Mouse (Mus musculus): Measurements from ENCODE around the gene Vcpkmt. TPM values are rescaled to one million over a fixed set of nuclear protein-coding genes. Genes with fewer than 3 reads are reported as not detected.

Vcpkmt gene
- polyA plus RNA-seq, 1 experiment from 2014 or later = 25.6 TPM

- Histone ChIP-seq H3K27ac (replicated peaks) (0 out of 2 replicates have a peak overlapping the region, but pooled peaks have one; percentile 57), H3K9ac (no peak overlapping the region), H3K27me3 (no peaks in the 10 kb centered on the region), H3K9me3 (no peaks in the 10 kb centered on the region), H3K36me3 (no peaks in the 10 kb centered on the region), H3K4me2 (no peak overlapping the region), H3K4me3 (no peak overlapping the region), H3K4me1 (replicated peaks) (peaks cover 27% of the 10 kb centered on the region)
- no peak for ATAC-seq (ENCODE audit: low read depth)
- 74% methylated on average over 10 of the region's 10 CpGs for WGBS
Observed at GRCm38 (mm10) chr12:69536616-69537242, 46.1 kb downstream of the Vcpkmt start.

- Histone ChIP-seq H3K4me1 (replicated peaks) (peaks cover 12% of the 10 kb centered on the region), H3K27ac (replicated peaks) (no peak overlapping the region), H3K4me3 (no peak overlapping the region), H3K27me3 (no peaks in the 10 kb centered on the region), H3K9ac (no peak overlapping the region), H3K4me2 (no peak overlapping the region), H3K36me3 (no peaks in the 10 kb centered on the region), H3K9me3 (no peaks in the 10 kb centered on the region)
- WGBS = 89% methylated on average over 5 of the region's 5 CpGs
- no peak for ATAC-seq (ENCODE audit: low read depth)
Observed at GRCm38 (mm10) chr12:69533237-69533636, 49.6 kb downstream of the Vcpkmt start.

- no peak overlapping the region for H3K4me2 ChIP-seq
- no peak overlapping the region for H3K27ac ChIP-seq (replicated peaks)
- no peaks in the 10 kb centered on the region for H3K27me3 ChIP-seq
- peaks cover 5% of the 10 kb centered on the region for H3K4me1 ChIP-seq (replicated peaks)
- H3K9ac ChIP-seq = no peak overlapping the region
- 87% methylated on average over 3 of the region's 3 CpGs for WGBS
- H3K9me3 ChIP-seq = no peaks in the 10 kb centered on the region
- no peak overlapping the region for H3K4me3 ChIP-seq
- no peak for ATAC-seq (ENCODE audit: low read depth)
- no peaks in the 10 kb centered on the region for H3K36me3 ChIP-seq
Observed at GRCm38 (mm10) chr12:69532530-69532929, 50.3 kb downstream of the Vcpkmt start.

GRCm38 (mm10) chr12:69532091-69532490 is 50.7 kb downstream of the Vcpkmt start:
- Histone ChIP-seq H3K9ac (no peak overlapping the region), H3K4me3 (no peak overlapping the region), H3K36me3 (no peaks in the 10 kb centered on the region), H3K4me1 (replicated peaks) (peaks cover under 1% of the 10 kb centered on the region; the same call in 1 of the 2 replicates), H3K4me2 (no peak overlapping the region), H3K27me3 (no peaks in the 10 kb centered on the region), H3K27ac (replicated peaks) (no peak overlapping the region), H3K9me3 (no peaks in the 10 kb centered on the region)
- WGBS = 87% methylated on average over 4 of the region's 4 CpGs
- no peak for ATAC-seq (ENCODE audit: low read depth)

- WGBS = 91% methylated on average over 13 of the region's 13 CpGs
- no peaks in the 10 kb centered on the region for H3K4me1 ChIP-seq (replicated peaks)
- no peak overlapping the region for H3K27ac ChIP-seq (replicated peaks)
- H3K36me3 ChIP-seq = no peaks in the 10 kb centered on the region
- no peak overlapping the region for H3K9ac ChIP-seq
- no peaks in the 10 kb centered on the region for H3K27me3 ChIP-seq
- H3K9me3 ChIP-seq = no peaks in the 10 kb centered on the region
- no peak overlapping the region for H3K4me2 ChIP-seq
- no peak for ATAC-seq (ENCODE audit: low read depth)
- H3K4me3 ChIP-seq = no peak overlapping the region
Observed at GRCm38 (mm10) chr12:69529694-69530403, 53.0 kb downstream of the Vcpkmt start.

GRCm38 (mm10) chr12:69528275-69529032 is 54.4 kb downstream of the Vcpkmt start:
- Histone ChIP-seq H3K9me3 (no peaks in the 10 kb centered on the region), H3K27me3 (no peaks in the 10 kb centered on the region), H3K36me3 (no peaks in the 10 kb centered on the region), H3K9ac (no peak overlapping the region), H3K4me3 (no peak overlapping the region), H3K4me2 (no peak overlapping the region), H3K27ac (replicated peaks) (no peak overlapping the region), H3K4me1 (replicated peaks) (no peaks in the 10 kb centered on the region)
- WGBS = 90% methylated on average over 8 of the region's 8 CpGs
- no peak for ATAC-seq (ENCODE audit: low read depth)

Small RNAs within 50 kb of the gene (microRNA-seq; reads per million reads assigned to microRNA genes)
- gene Gm23018 = not detected

Other genes with a start within 250 kb of the Vcpkmt start
- 96.5 and 100 TPM in 2 replicates for gene Nemf, start 225.9 kb downstream of the Vcpkmt start, polyA plus RNA-seq (2015; fragmentation: Nextera tagmentation; extraction: Ambion mirVana)
- gene Arf6, start 210.9 kb downstream of the Vcpkmt start, polyA plus RNA-seq (2015; fragmentation: Nextera tagmentation; extraction: Ambion mirVana) = 32.6 and 34.5 TPM in 2 replicates
- 0.71 and 1.3 TPM in 2 replicates for gene Gm9887, start 210.6 kb downstream of the Vcpkmt start, polyA plus RNA-seq (2015; fragmentation: Nextera tagmentation; extraction: Ambion mirVana)
- gene Sos2, start 98.8 kb upstream of the Vcpkmt start, polyA plus RNA-seq (2015; fragmentation: Nextera tagmentation; extraction: Ambion mirVana) = 13.1 and 14.3 TPM in 2 replicates
- gene L2hgdh, start 141.8 kb upstream of the Vcpkmt start, polyA plus RNA-seq (2015; fragmentation: Nextera tagmentation; extraction: Ambion mirVana) = 8.9 and 9.6 TPM in 2 replicates
- 31.1 and 32.3 TPM in 2 replicates for gene Atp5s, start 141.9 kb upstream of the Vcpkmt start, polyA plus RNA-seq (2015; fragmentation: Nextera tagmentation; extraction: Ambion mirVana)
- gene Cdkl1, start 208.2 kb upstream of the Vcpkmt start, polyA plus RNA-seq (2015; fragmentation: Nextera tagmentation; extraction: Ambion mirVana) = 2.6 and 4.3 TPM in 2 replicates

Data from neural tube, embryonic 13.5 days (tissue).